Mouse (Mus musculus): ENCODE data around the gene Fndc10.
A peak's percentile ranks its signal among the peaks of the same experiment; 100 is the strongest.
"Not testable (repeated sequence)": the region's sequence is repeated elsewhere in the genome, so short reads cannot be mapped to it uniquely, and the experiment has no call there.

The Fndc10 gene

GRCm38 (mm10) chr4:155694111-155694481, at the start of gene Fndc10:
Fndc10 (plus strand) TSS chr4:155694342.
- DNase-seq (ENCODE audit: low spot score in 2 of 2): peak in 1 of 2 experiments; percentile 26

- DNase-seq (ENCODE audit: low spot score in 2 of 2): not testable (repeated sequence)
Measured at GRCm38 (mm10) chr4:155645308-155645707, 48.8 kb upstream of the Fndc10 start, which contains the start of gene Gm10563. Gm10563 (minus strand) TSS chr4:155645408.

GRCm38 (mm10) chr4:155645721-155646120, 48.4 kb upstream of the Fndc10 start:
- DNase-seq (ENCODE audit: low spot score in 2 of 2): no peak

GRCm38 (mm10) chr4:155649355-155649754, 44.8 kb upstream of the Fndc10 start:
- no peak for DNase-seq (ENCODE audit: low spot score in 2 of 2)

GRCm38 (mm10) chr4:155651553-155652269, 42.4 kb upstream of the Fndc10 start:
- DNase-seq (ENCODE audit: low spot score in 2 of 2): no peak

GRCm38 (mm10) chr4:155652283-155653085, 41.7 kb upstream of the Fndc10 start:
- DNase-seq (ENCODE audit: low spot score in 2 of 2): no peak

GRCm38 (mm10) chr4:155653086-155653450, 41.1 kb upstream of the Fndc10 start, which contains the start of gene Mmp23:
Mmp23 (minus strand) TSS chr4:155653384.
- no peak for DNase-seq (ENCODE audit: low spot score in 2 of 2)

GRCm38 (mm10) chr4:155653451-155654182, 40.5 kb upstream of the Fndc10 start:
- DNase-seq (ENCODE audit: low spot score in 2 of 2): no peak

GRCm38 (mm10) chr4:155654183-155654455, 40.0 kb upstream of the Fndc10 start:
- no peak for DNase-seq (ENCODE audit: low spot score in 2 of 2)

- DNase-seq (ENCODE audit: low spot score in 2 of 2): peak; percentile 28 to 51
Measured at GRCm38 (mm10) chr4:155654456-155655298, 39.5 kb upstream of the Fndc10 start.

GRCm38 (mm10) chr4:155656214-155656751, 37.9 kb upstream of the Fndc10 start:
- no peak for DNase-seq (ENCODE audit: low spot score in 2 of 2)

GRCm38 (mm10) chr4:155658961-155659360, 35.2 kb upstream of the Fndc10 start:
- DNase-seq (ENCODE audit: low spot score in 2 of 2): no peak

- no peak for DNase-seq (ENCODE audit: low spot score in 2 of 2)
Measured at GRCm38 (mm10) chr4:155660641-155661040, 33.5 kb upstream of the Fndc10 start.

- no peak for DNase-seq (ENCODE audit: low spot score in 2 of 2)
Measured at GRCm38 (mm10) chr4:155666903-155667302, 27.2 kb upstream of the Fndc10 start.

GRCm38 (mm10) chr4:155668689-155669597, 25.2 kb upstream of the Fndc10 start, which contains the start of gene Mib2:
Mib2 (minus strand) TSS chr4:155669198.
- DNase-seq (ENCODE audit: low spot score in 2 of 2): peak; percentile 97 to 98

GRCm38 (mm10) chr4:155669598-155670075, 24.5 kb upstream of the Fndc10 start:
- no peak for DNase-seq (ENCODE audit: low spot score in 2 of 2)

- DNase-seq (ENCODE audit: low spot score in 2 of 2): not testable (repeated sequence)
Measured at GRCm38 (mm10) chr4:155670236-155670635, 23.9 kb upstream of the Fndc10 start.

- DNase-seq (ENCODE audit: low spot score in 2 of 2): no peak
Measured at GRCm38 (mm10) chr4:155672082-155672481, 22.1 kb upstream of the Fndc10 start.

GRCm38 (mm10) chr4:155675991-155676390, 18.2 kb upstream of the Fndc10 start:
- peak in 1 of 2 experiments; percentile 40 for DNase-seq (ENCODE audit: low spot score in 2 of 2)
